Mouse (Mus musculus) right cerebral cortex, adult 18-20 months (tissue): ENCODE measurements around the gene Cpa4.
A peak's percentile ranks its signal among the peaks of the same experiment; 100 is the strongest.

Source experiments
- DNase-seq: peaks from one replicate; pipeline ENCODE4 v3.0.0; 2022; ENCODE audit warnings: mixed read lengths

Cpa4 gene

GRCm38 (mm10) chr6:30594364-30594763, 26.2 kb downstream of the Cpa4 start:
- DNase-seq: no peak

DNA sequence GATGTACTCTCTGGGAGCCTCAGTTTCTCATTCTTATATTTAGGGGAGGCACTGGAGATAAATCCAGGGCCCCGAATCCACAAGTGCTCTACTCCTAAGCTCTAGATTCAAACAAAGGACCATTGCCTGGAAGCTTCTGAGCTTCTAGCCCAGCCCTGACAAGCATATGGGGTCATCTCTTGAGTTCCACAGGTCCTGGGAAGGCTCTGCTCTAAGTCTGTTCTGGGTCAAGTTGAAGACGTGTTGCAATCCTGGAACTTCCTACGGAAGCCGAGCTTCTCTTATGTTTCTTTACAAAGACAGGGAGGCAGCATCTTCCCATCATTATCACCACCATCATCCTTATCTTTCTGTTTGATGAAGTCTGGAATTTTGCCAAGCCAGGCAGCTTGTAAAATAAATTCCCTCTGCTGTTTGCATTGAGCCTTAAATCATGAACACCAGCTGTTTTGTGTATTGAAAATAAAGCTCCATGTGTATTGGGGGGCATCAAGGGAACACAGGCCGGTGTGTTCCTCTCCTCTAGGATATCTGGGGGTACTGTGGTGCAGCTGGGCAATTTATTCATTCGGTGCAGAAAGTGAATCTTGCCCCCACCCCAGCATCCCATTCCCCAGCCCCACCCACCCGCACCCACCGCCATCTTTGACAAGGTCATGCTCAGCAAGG, 28.2 kb downstream of the Cpa4 start:
- no peak for DNase-seq

GRCm38 (mm10) chr6:30600033-30600432, 31.9 kb downstream of the Cpa4 start:
- no peak for DNase-seq

- DNase-seq: no peak
Measured at GRCm38 (mm10) chr6:30600995-30601394, 32.8 kb downstream of the Cpa4 start.

DNA sequence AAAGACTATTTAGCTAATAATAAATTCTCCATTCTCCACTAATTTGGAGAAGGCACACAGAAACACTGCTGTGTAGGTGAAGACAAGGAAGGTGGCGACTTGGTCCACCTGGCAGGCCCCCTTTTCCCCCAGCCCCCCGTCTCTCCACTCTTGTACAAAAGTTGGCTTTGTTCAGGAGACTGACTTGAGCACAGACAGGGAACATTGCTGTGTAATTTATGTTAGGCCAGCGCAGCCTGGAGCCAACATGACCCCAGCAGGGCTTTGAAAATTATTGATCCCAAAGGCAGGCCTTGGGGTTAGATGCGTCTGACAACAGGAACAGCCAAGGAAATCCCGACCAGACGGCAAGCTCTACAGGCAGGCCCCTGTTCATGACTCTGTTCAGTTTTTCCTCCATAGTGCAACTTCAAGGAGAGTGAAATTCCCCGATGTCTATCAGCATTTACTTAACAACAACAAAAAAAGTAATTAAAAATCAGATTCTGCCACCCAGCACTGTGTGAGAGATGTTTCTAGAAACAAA, 36.2 kb downstream of the Cpa4 start:
- no peak for DNase-seq

- no peak for DNase-seq
Measured at GRCm38 (mm10) chr6:30605111-30605510, 36.9 kb downstream of the Cpa4 start.

DNA sequence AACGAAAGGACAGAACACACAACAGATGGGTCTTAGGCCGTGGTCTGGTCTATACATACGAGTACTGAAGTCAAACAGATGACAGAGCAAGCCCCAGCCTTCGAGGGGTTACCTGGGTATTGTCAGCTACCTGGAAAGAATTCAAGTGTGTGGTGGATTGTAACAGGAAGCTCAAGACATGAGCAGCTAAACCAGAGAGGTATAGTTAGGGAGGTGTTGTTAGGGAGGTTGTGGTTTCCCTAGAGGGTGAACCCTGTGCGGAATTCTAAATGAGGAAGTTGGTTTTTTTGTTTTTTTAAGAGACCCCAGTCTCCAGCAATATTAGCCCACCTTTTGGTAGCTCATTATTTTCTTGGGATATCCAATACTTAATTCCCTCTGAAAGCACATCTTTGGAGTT, 37.5 kb downstream of the Cpa4 start:
- no peak for DNase-seq

- no peak for DNase-seq
Measured at GRCm38 (mm10) chr6:30610710-30611109, 42.5 kb downstream of the Cpa4 start, which contains the start of gene Cpa5. Gene Cpa5, plus strand, starts transcription at chr6:30611010.

GRCm38 (mm10) chr6:30611212-30611611, 43.0 kb downstream of the Cpa4 start:
- DNase-seq: no peak

DNA sequence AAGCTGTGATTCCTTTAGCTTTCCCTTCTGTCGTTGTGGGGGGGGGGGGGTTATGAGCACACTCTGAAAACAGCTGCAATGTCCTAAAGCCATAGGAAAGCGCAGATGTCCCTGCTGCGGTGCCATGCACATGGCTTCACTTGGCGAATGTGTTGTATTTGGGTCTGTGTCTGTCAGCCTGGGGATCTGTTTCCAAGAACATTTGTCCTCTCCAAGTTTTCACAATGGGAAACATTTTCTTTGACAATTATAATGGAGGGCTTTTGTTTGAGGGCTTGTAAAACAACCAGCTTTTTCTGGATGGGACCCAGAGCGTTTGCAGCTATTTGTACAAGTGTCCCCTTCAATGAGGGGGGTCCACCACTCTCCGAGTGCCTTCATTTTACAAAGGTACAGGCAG, 46.1 kb downstream of the Cpa4 start:
- peak; percentile 8 for DNase-seq

GRCm38 (mm10) chr6:30615741-30616140, 47.6 kb downstream of the Cpa4 start:
- no peak for DNase-seq

DNA sequence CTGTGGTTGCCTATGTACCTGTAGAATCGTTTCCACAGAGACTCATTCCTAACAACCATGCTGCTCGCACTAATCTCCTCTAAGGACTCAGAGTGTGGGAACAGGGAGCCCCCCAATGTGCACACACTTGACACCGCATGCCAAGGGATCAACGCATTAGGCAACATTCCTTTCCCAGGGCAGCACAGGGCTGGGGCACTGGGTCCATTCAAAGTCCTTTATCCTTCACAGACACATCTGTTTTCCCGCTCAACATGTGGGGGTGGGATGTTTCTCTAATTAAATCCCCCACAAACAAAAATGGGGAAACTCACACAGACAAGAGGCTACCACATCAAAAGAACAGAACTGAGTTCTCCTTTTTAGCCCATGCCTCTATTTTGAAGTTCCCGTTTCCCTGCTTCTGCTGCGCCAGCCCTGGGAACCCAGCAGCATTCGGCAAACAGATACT, 48.3 kb downstream of the Cpa4 start:
- no peak for DNase-seq

DNA sequence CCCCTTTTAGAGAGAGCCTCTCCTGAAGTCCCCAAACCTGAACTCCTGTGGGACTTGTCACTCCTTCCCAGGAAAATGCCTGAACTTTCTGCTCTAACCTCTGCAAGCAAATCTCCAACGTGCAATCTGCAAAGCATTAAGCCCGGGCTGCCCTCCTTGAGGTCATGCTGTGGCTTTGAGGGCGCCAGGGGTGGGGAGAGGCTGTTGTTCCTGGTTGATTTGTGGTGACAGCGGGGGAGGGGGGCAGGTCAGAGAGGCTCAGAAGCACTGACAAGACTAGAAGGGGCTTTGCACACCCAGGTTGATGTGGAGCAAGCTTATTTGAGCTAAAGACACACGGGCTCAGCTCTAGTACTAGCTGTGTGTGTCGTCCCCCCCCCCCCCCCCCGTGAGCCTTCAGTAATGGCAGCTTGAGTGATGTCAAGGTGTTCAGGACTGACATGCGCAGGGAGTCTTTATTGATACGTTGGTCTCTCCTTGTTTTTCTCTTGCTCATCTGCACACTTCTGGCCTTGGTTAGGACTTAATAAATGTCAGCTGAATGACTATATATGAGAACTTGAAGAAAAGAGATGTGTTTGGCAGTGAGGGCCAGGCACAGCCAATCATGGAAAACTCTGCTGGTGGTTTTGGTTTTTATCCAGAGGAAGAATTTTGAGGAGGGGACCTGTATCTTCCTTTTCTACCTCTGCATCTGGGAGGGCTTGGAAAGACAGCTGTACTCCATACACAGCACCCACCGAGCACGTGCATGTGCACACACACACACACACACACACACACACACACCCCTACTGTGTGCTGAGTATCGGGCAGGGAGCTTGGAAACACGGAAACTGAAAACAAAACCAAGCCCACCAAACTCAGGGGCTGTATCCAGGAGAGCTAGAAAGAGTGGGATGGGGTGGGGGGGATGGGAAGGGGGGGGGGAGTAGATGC, 49.1 kb downstream of the Cpa4 start:
- no peak for DNase-seq

GRCm38 (mm10) chr6:30617959-30618590, 49.9 kb downstream of the Cpa4 start:
- DNase-seq: peak; percentile 72

- no peak for DNase-seq
Measured at GRCm38 (mm10) chr6:30618735-30619134, 50.6 kb downstream of the Cpa4 start.

DNA sequence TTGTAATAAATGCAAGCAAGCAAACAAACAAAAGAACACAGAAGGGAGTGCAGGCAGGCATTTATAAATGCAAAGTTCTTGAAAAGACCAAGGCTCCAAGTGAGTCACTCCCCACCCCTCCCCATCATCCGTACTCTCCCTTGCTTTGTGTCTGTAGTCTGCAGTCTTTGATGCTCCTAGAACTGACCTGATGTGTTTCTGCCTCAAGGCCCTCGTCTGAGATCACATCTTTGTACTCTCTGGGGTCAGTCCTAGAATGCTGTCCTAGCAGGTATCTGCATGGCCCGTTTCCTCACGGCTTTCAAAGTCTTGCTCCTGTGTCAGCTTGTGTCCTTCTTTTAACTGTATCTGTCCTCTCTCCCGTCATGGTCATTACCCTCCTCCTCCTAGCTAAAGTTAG, 51.4 kb downstream of the Cpa4 start:
- no peak for DNase-seq

- no peak for DNase-seq
Measured at GRCm38 (mm10) chr6:30620591-30620990, 52.4 kb downstream of the Cpa4 start.

DNA sequence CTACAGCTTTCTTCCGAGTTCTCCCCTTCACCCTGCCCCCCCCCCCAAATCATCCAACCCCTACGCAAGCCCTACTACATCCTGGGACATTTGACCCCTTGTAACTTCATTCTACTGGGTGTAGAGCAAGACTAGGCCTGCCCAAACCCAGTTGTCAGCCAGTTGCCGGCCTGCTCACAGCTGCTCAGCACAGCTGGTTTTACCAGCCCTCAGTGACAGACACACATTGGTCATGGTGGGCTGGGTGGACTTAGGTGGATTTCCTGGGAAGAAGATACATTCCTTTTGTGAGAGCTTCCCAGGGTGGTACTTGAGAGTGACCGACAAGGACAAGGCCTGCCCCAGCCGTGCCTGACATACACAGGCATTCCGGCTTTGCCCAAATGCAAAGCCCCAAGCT, 52.8 kb downstream of the Cpa4 start:
- no peak for DNase-seq

DNA sequence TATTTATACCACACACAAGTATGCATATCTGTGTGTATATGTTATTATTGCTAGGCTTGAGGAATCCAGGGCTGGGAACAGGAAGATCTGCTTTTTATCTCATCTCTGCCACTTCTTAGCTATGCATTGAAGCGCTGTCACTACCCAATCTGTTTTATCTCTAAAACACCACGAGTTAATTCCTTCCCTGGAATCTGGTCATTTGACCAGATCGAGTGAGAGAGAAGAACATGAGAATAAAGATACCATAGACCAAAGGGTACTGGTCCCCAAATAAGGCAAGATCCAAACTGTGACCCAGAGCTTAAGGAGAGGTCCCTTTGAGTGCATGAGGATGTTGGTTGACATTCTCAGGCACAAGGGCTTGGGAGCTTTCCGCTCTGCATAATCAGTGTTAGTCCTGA, 53.8 kb downstream of the Cpa4 start:
- DNase-seq: no peak

- DNase-seq: no peak
Measured at GRCm38 (mm10) chr6:30624763-30625162, 56.6 kb downstream of the Cpa4 start.

DNA sequence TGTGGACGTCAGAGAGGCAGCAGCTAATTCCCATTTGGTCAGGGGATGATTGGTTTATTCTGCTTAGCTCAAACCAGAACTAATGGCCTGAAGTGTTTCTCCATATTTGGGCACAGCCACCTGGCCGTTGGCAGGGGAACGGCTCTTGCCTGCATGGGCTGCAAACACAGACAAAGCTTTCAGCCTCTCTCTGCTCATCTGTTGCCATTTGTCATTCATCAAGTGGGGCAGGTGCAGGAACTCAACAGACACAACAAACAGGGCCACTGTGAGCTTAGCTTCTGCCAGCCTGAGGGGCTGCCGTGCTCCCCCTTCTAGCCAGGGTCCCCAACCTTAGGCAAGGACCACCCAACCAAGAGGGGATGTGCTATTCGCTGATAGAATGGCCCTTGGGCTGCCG, 60.0 kb downstream of the Cpa4 start:
- peak; percentile 20 for DNase-seq

- DNase-seq: no peak
Measured at GRCm38 (mm10) chr6:30629989-30630388, 61.8 kb downstream of the Cpa4 start.

GRCm38 (mm10) chr6:30635361-30635862, 67.2 kb downstream of the Cpa4 start:
- DNase-seq: no peak
